Mouse (Mus musculus): ENCODE measurements at regions not wholly inside any gene's neighbourhood (a gene's known extent, or its start where the extent isn't known, plus 50 kb on each side); places are given as distances from the start of the nearest gene placed in this dataset.

GRCm38 (mm10) chr13:60123964-60124363, 53.2 kb downstream of the Gas1 start:
- no peak for DNase-seq (ENCODE audit: low spot score)

- DNase-seq (ENCODE audit: low spot score): no peak
Observed at GRCm38 (mm10) chr13:60123174-60123587, 54.0 kb downstream of the Gas1 start.

GRCm38 (mm10) chr13:60122341-60123173, 54.6 kb downstream of the Gas1 start:
- DNase-seq (ENCODE audit: low spot score): no peak

- DNase-seq (ENCODE audit: low spot score): no peak
Observed at GRCm38 (mm10) chr13:60111465-60111864, 65.7 kb downstream of the Gas1 start.

- DNase-seq (ENCODE audit: low spot score): peak; percentile 82
Observed at GRCm38 (mm10) chr13:60110079-60110846, 66.9 kb downstream of the Gas1 start.

- no peak for DNase-seq (ENCODE audit: low spot score)
Observed at GRCm38 (mm10) chr13:60105286-60105685, 71.9 kb downstream of the Gas1 start.

- no peak for DNase-seq (ENCODE audit: low spot score)
Observed at GRCm38 (mm10) chr13:60101651-60102050, 75.5 kb downstream of the Gas1 start.

- DNase-seq (ENCODE audit: low spot score): no peak
Observed at GRCm38 (mm10) chr13:60100130-60101112, 76.7 kb downstream of the Gas1 start.

- peak; percentile 14 for DNase-seq (ENCODE audit: low spot score)
Observed at GRCm38 (mm10) chr13:60099469-60100129, 77.6 kb downstream of the Gas1 start.

GRCm38 (mm10) chr13:60098394-60098793, 78.8 kb downstream of the Gas1 start:
- DNase-seq (ENCODE audit: low spot score): no peak

- no peak for DNase-seq (ENCODE audit: low spot score)
Observed at GRCm38 (mm10) chr13:60097776-60098175, 79.4 kb downstream of the Gas1 start.

GRCm38 (mm10) chr13:60086657-60087056, 90.5 kb downstream of the Gas1 start:
- DNase-seq (ENCODE audit: low spot score): no peak

- no peak for DNase-seq (ENCODE audit: low spot score)
Observed at GRCm38 (mm10) chr13:60084975-60085374, 92.2 kb downstream of the Gas1 start.

- DNase-seq (ENCODE audit: low spot score): no peak
Observed at GRCm38 (mm10) chr13:60084290-60084689, 92.9 kb downstream of the Gas1 start.

GRCm38 (mm10) chr13:60080113-60080512, 97.1 kb downstream of the Gas1 start:
- no peak for DNase-seq (ENCODE audit: low spot score)

- no peak for DNase-seq (ENCODE audit: low spot score)
Observed at GRCm38 (mm10) chr13:60078331-60079050, 98.7 kb downstream of the Gas1 start.

GRCm38 (mm10) chr13:60076147-60076800, 100.9 kb downstream of the Gas1 start:
- DNase-seq (ENCODE audit: low spot score): no peak

GRCm38 (mm10) chr13:60071595-60071994, 105.6 kb downstream of the Gas1 start:
- no peak for DNase-seq (ENCODE audit: low spot score)

GRCm38 (mm10) chr13:60069196-60069595, 108.0 kb downstream of the Gas1 start:
- DNase-seq (ENCODE audit: low spot score): no peak

- no peak for DNase-seq (ENCODE audit: low spot score)
Observed at GRCm38 (mm10) chr13:60067325-60067724, 109.8 kb downstream of the Gas1 start.

All from MN1 (cell line).